Mouse (Mus musculus) heart, embryonic 12.5 days (tissue): ENCODE measurements around the gene Lst1. TPM values are rescaled to one million over a fixed set of nuclear protein-coding genes. Genes with fewer than 3 reads are reported as not detected.
A peak's percentile ranks its signal among the peaks of the same experiment; 100 is the strongest.
"Not testable (repeated sequence)": the region's sequence is repeated elsewhere in the genome, so short reads cannot be mapped to it uniquely, and the experiment has no call there.

Source experiments
- ATAC-seq: fragments of 200-750 bp; cut with Nextera tagmentation; 2 replicates; pipeline ENCODE4 v1.8.0; 2017; ENCODE audit warnings: moderate TSS enrichment, moderate library complexity; ENCODE audit not compliant: insufficient number of reproducible peaks, low FRiP score
- H3K27ac ChIP-seq: fragments of 300-500 bp; sonication (generic); 2 replicates; pipeline ENCODE4 v1.5.1; 2016; ENCODE audit warnings: mild to moderate bottlenecking, moderate library complexity; ENCODE audit not compliant: poor library complexity, severe bottlenecking
- H3K27me3 ChIP-seq: fragments of 300-500 bp; sonication (generic); replicated peaks from 2 replicates; pipeline ENCODE4 v1.6.1; 2016; ENCODE audit warnings: mild to moderate bottlenecking, moderate library complexity
- H3K36me3 ChIP-seq: fragments of 300-500 bp; sonication (generic); 2 replicates; pipeline ENCODE4 v1.6.1; 2016; ENCODE audit warnings: mild to moderate bottlenecking, moderate library complexity
- H3K4me1 ChIP-seq: fragments of 300-500 bp; sonication (generic); replicated peaks from 2 replicates; pipeline ENCODE4 v1.6.1; 2016; ENCODE audit warnings: mild to moderate bottlenecking
- H3K4me2 ChIP-seq: fragments of 300-500 bp; sonication (generic); 2 replicates; pipeline ENCODE4 v1.6.1; 2016; ENCODE audit warnings: mild to moderate bottlenecking, moderate library complexity
- H3K4me3 ChIP-seq: fragments of 300-500 bp; sonication (generic); 2 replicates; pipeline ENCODE4 v1.5.1; 2016; ENCODE audit warnings: mild to moderate bottlenecking
- H3K9ac ChIP-seq: fragments of 300-500 bp; sonication (generic); 2 replicates; pipeline ENCODE4 v1.6.1; 2016; ENCODE audit warnings: mild to moderate bottlenecking, moderate library complexity
- H3K9me3 ChIP-seq: fragments of 300-500 bp; sonication (generic); replicated peaks from 2 replicates; pipeline ENCODE4 v1.6.1; 2016; ENCODE audit warnings: mild to moderate bottlenecking, moderate library complexity
- WGBS: fragments of 180-500 bp; shearing (Covaris S2); methylation state at CpG from one replicate; pipeline ENCODE4 v1.1.7; 2016; 5-methylcytosine and 5-hydroxymethylcytosine counted together
- polyA plus RNA-seq: library from polyadenylated mRNA; unstranded; fragments of >200 nt; fragmentation: Nextera tagmentation; extraction: Ambion mirVana; gene quantifications from 2 replicates; pipeline ENCODE4 v1.2.1, GENCODE M21; 2016

Lst1 gene
- 3.3 and 5.2 TPM in 2 replicates for polyA plus RNA-seq

- Histone ChIP-seq H3K27ac (no peak within 1 kb of the TSS), H3K4me2 (no peak within 1 kb of the TSS), H3K9me3 (no peaks in the 10 kb centered on the region), H3K9ac (no peak within 1 kb of the TSS), H3K4me1 (peaks cover 12% of the 10 kb centered on the region), H3K4me3 (no peak within 1 kb of the TSS), H3K36me3 (no peaks in the 10 kb centered on the region), H3K27me3 (no peaks in the 10 kb centered on the region)
- 72% methylated on average over 7 of the region's 7 CpGs for WGBS
- no peak for ATAC-seq
These were observed at the start of gene Lst1 for GRCm38 (mm10) chr17:35187959-35188610. Gene Lst1, minus strand, starts transcription at chr17:35188439.

- peaks cover 3% of the 10 kb centered on the region; the same call in 1 of the 2 replicates for H3K36me3 ChIP-seq
- no peak overlapping the region for H3K4me2 ChIP-seq
- H3K27me3 ChIP-seq: no peaks in the 10 kb centered on the region
- WGBS: 82% methylated on average over 12 of the region's 12 CpGs
- ATAC-seq: no peak
- no peak overlapping the region for H3K4me3 ChIP-seq
- no peak overlapping the region for H3K9ac ChIP-seq
- no peaks in the 10 kb centered on the region for H3K9me3 ChIP-seq
- H3K4me1 ChIP-seq: peaks cover 34% of the 10 kb centered on the region
- no peak overlapping the region for H3K27ac ChIP-seq
These were observed 49.3 kb upstream of the Lst1 start for GRCm38 (mm10) chr17:35237504-35237903.

- no peak overlapping the region for H3K4me3 ChIP-seq
- no peak overlapping the region for H3K27ac ChIP-seq
- peak overlapping the region; percentile 96; the same call in 1 of the 2 replicates for H3K9ac ChIP-seq
These were observed 48.8 kb upstream of the Lst1 start for GRCm38 (mm10) chr17:35236996-35237395.

GRCm38 (mm10) chr17:35236390-35236746 lies 48.1 kb upstream of the Lst1 start:
- peak overlapping the region; percentile 96 for H3K27ac ChIP-seq
- H3K27me3 ChIP-seq: no peaks in the 10 kb centered on the region
- H3K9me3 ChIP-seq: no peaks in the 10 kb centered on the region
- WGBS: 1% methylated on average over 18 of the region's 18 CpGs
- peak overlapping the region; percentile 89 for H3K4me2 ChIP-seq
- H3K9ac ChIP-seq: peak overlapping the region; percentile 96
- peaks cover 6% of the 10 kb centered on the region for H3K36me3 ChIP-seq
- ATAC-seq: peak; percentile 68
- peak overlapping the region; percentile 70 for H3K4me3 ChIP-seq
- H3K4me1 ChIP-seq: peaks cover 42% of the 10 kb centered on the region

More at GRCm38 (mm10) chr17:35236996-35237395, 48.8 kb upstream of the Lst1 start:
- no peak for ATAC-seq
- WGBS: 70% methylated on average over 9 of the region's 9 CpGs
- peaks cover 39% of the 10 kb centered on the region for H3K4me1 ChIP-seq
- H3K9me3 ChIP-seq: no peaks in the 10 kb centered on the region
- H3K36me3 ChIP-seq: peaks cover 5% of the 10 kb centered on the region; the same call in 1 of the 2 replicates
- H3K4me2 ChIP-seq: no peak overlapping the region
- no peaks in the 10 kb centered on the region for H3K27me3 ChIP-seq

GRCm38 (mm10) chr17:35235614-35236389 lies 47.6 kb upstream of the Lst1 start, which contains the start of gene Nfkbil1:
Gene Nfkbil1, minus strand, starts transcription at chr17:35235792.
- peak; percentile 86 for ATAC-seq
- peak within 1 kb of the TSS; percentile 96 for H3K9ac ChIP-seq
- H3K27ac ChIP-seq: peak within 1 kb of the TSS; percentile 96
- H3K4me1 ChIP-seq: peaks cover 41% of the 10 kb centered on the region
- peak within 1 kb of the TSS; percentile 70 for H3K4me3 ChIP-seq
- under 1% methylated on average over 35 of the region's 35 CpGs for WGBS
- H3K27me3 ChIP-seq: no peaks in the 10 kb centered on the region
- peaks cover 11% of the 10 kb centered on the region for H3K36me3 ChIP-seq
- no peaks in the 10 kb centered on the region for H3K9me3 ChIP-seq
- peak within 1 kb of the TSS; percentile 89 for H3K4me2 ChIP-seq

- Histone ChIP-seq H3K27ac (peak overlapping the region; percentile 96), H3K4me1 (peaks cover 32% of the 10 kb centered on the region), H3K9ac (peak overlapping the region; percentile 96), H3K9me3 (no peaks in the 10 kb centered on the region), H3K36me3 (peaks cover 18% of the 10 kb centered on the region), H3K27me3 (no peaks in the 10 kb centered on the region), H3K4me2 (peak overlapping the region; percentile 89), H3K4me3 (peak overlapping the region; percentile 70)
- peak; percentile 23; the same call in 1 of the 2 replicates for ATAC-seq
- 4% methylated on average over 31 of the region's 31 CpGs for WGBS
These were observed 46.7 kb upstream of the Lst1 start for GRCm38 (mm10) chr17:35234903-35235302.

GRCm38 (mm10) chr17:35234090-35234489 lies 45.9 kb upstream of the Lst1 start:
- peak overlapping the region; percentile 96 for H3K27ac ChIP-seq
- H3K4me2 ChIP-seq: peak overlapping the region; percentile 89
- H3K4me1 ChIP-seq: peaks cover 31% of the 10 kb centered on the region
- H3K36me3 ChIP-seq: peaks cover 27% of the 10 kb centered on the region
- not testable (repeated sequence) for H3K9me3 ChIP-seq, ATAC-seq, H3K27me3 ChIP-seq
- 84% methylated on average over 7 of the region's 7 CpGs for WGBS
- H3K9ac ChIP-seq: 0 out of 2 replicates have a peak overlapping the region, but pooled peaks have one; percentile 96
- peak overlapping the region; percentile 70 for H3K4me3 ChIP-seq

- Histone ChIP-seq H3K9me3 (no peaks in the 10 kb centered on the region), H3K4me3 (peak within 1 kb of the TSS; percentile 70), H3K9ac (peak within 1 kb of the TSS; percentile 96), H3K4me1 (peaks cover 31% of the 10 kb centered on the region), H3K27me3 (no peaks in the 10 kb centered on the region), H3K4me2 (peak within 1 kb of the TSS; percentile 89), H3K27ac (peak within 1 kb of the TSS; percentile 96), H3K36me3 (peaks cover 34% of the 10 kb centered on the region)
- 62% methylated on average over 18 of the region's 18 CpGs for WGBS
- no peak for ATAC-seq
These were observed 45.1 kb upstream of the Lst1 start, which contains the start of gene Atp6v1g2 for GRCm38 (mm10) chr17:35233114-35233980. Gene Atp6v1g2, plus strand, starts transcription at chr17:35233660.

- H3K27me3 ChIP-seq: no peaks in the 10 kb centered on the region
- peaks cover 31% of the 10 kb centered on the region for H3K4me1 ChIP-seq
- 84% methylated on average over 5 of the region's 5 CpGs for WGBS
- no peak overlapping the region for H3K4me2 ChIP-seq
- peak overlapping the region; percentile 96; the same call in 1 of the 2 replicates for H3K27ac ChIP-seq
- no peak for ATAC-seq
- H3K4me3 ChIP-seq: no peak overlapping the region
- 0 out of 2 replicates have a peak overlapping the region, but pooled peaks have one; percentile 7 for H3K9ac ChIP-seq
- H3K36me3 ChIP-seq: peaks cover 41% of the 10 kb centered on the region
- H3K9me3 ChIP-seq: no peaks in the 10 kb centered on the region
These were observed 44.4 kb upstream of the Lst1 start for GRCm38 (mm10) chr17:35232659-35233058.

- WGBS: 14% methylated on average over 12 of the region's 12 CpGs
- H3K9me3 ChIP-seq: no peaks in the 10 kb centered on the region
- H3K9ac ChIP-seq: no peak overlapping the region
- H3K4me2 ChIP-seq: 0 out of 2 replicates have a peak overlapping the region, but pooled peaks have one; percentile 2
- no peak for ATAC-seq
- peaks cover 45% of the 10 kb centered on the region for H3K36me3 ChIP-seq
- no peak overlapping the region for H3K27ac ChIP-seq
- no peaks in the 10 kb centered on the region for H3K27me3 ChIP-seq
- peaks cover 31% of the 10 kb centered on the region for H3K4me1 ChIP-seq
- H3K4me3 ChIP-seq: no peak overlapping the region
These were observed 43.8 kb upstream of the Lst1 start for GRCm38 (mm10) chr17:35232043-35232442.
